Mouse (Mus musculus): ENCODE data around the gene Tufm.

The Tufm gene

GRCm38 (mm10) chr7:126487052-126487483 is at the start of gene Tufm:
Gene Tufm, plus strand, starts transcription at chr7:126487361.
- DNase-seq = peak; percentile 95

- DNase-seq = peak in 1 of 2 experiments; percentile 24
Measured at GRCm38 (mm10) chr7:126440134-126440533, 47.0 kb upstream of the Tufm start.

GRCm38 (mm10) chr7:126443997-126444396 is 43.2 kb upstream of the Tufm start:
- DNase-seq = no peak

- no peak for DNase-seq
Measured at GRCm38 (mm10) chr7:126444536-126444935, 42.6 kb upstream of the Tufm start.

GRCm38 (mm10) chr7:126445104-126445815 is 41.9 kb upstream of the Tufm start:
- DNase-seq = no peak

DNA sequence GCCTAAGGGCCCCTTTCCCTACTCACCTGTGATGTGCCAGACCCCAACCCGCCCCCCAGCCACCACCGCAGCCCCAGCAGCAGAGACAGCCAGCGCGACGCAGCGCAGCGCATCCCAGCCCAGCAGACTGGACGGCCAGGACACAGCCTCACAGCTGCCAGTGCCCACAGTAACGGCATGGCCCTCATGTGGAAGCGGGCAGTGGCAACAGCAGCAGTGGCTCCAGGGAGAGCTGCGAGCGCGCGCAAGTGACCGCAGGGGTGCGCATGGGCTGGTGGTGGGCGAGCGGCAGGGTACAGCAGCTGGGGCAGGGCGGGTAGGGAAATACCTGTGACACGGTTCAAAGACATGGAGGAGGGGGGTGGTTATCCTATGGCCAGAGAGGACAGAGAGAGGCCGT is 40.9 kb upstream of the Tufm start:
- no peak for DNase-seq

- no peak for DNase-seq
Measured at GRCm38 (mm10) chr7:126448481-126448880, 38.7 kb upstream of the Tufm start.

- DNase-seq = no peak
Measured at GRCm38 (mm10) chr7:126449991-126450390, 37.2 kb upstream of the Tufm start.

DNA sequence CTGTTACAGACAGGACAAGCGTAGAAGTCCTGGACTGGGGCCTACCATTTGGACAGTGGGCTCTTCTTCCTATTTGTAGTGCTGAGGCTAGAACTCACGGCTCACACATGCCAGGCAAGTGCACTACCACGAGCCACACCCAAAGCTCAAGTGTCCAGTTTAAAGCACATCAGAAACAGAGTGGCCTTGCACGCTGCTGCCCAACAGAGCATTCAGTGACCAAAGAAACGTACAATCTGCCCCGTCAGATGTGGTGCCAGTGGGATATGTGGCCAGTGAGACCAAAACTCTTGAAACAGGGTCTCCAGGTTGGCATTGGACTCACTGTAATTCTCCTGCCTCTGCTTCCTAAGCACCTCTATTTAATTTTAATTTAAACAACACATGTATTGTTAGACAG is 36.5 kb upstream of the Tufm start:
- no peak for DNase-seq

GRCm38 (mm10) chr7:126452244-126452643 is 34.9 kb upstream of the Tufm start:
- no peak for DNase-seq

DNA sequence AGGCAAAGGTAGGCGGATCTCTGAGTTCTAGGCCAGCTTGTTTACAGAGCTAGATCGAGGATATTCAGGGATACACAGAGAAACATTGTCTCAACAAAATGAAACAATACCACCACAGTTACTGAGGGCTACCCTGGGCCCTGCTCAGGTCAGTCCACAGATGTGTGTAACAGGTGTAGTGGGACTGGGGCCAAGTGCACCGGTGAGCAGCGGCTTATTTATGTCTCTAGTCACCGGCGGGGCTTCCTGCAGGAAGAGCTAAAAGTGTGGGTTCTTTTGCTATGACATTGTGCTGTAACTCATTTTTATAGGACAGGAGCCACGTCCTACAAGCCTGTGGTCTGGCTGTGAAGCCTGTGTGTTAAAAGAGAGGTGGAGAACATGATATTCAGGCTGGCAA is 33.3 kb upstream of the Tufm start:
- DNase-seq = no peak

DNA sequence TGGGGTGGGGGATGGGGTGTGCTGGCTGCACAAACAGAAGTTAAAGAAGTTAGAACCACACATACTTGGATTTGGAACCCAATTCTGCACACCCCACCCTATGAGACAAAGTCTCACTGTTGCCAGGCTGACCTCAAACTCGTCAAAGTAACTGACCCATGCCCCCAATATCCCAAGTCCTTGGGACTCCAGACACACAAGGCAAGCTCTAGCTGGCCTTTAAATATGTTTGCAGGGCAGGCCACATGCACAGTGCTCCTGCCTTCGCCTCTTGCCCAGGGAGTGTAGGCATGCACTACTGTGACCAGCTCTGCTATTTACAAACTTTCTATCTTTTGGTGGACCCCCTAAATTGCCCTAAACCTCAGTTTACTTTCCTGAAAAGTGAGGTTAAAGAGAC is 31.9 kb upstream of the Tufm start:
- DNase-seq = no peak

- no peak for DNase-seq
Measured at GRCm38 (mm10) chr7:126456382-126457266, 30.5 kb upstream of the Tufm start.

GRCm38 (mm10) chr7:126458225-126458624 is 28.9 kb upstream of the Tufm start:
- no peak for DNase-seq

DNA sequence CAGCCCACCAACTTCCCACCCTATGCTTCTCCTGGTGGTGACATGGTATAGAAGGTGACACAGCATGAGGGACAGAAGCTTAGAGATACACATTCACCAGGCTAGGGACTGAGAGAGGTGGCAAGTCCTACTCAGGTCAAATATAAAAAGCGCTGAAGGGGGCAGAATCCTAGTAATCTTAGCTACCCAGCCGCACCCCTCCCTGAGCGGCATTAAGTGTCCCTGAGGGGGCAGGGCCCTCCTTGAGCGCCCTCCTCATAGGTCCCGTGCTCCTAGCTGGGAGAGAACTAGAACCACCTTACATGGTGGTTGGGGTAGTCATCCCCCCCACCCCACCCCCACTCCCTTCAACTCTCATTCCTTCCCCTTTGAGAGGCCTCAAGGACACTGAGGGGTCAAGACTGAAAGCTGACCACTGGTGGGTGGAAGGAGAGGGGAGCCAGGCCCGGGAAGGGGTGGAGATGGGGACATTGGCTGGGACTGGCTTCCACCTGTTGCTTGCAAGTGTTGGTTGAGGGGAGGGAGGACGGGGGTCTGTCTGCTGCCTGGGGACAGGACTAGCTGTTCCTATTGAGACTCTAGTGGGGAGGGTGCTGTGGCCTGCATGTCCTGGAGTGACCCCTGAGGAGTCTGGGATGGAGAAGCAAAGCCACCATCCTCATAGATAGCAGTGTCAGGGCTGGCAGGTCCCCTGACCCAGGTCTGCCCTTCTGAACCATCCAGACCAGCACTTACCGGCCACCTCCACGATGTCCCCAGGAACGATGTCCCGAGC is 28.1 kb upstream of the Tufm start:
- no peak for DNase-seq

DNA sequence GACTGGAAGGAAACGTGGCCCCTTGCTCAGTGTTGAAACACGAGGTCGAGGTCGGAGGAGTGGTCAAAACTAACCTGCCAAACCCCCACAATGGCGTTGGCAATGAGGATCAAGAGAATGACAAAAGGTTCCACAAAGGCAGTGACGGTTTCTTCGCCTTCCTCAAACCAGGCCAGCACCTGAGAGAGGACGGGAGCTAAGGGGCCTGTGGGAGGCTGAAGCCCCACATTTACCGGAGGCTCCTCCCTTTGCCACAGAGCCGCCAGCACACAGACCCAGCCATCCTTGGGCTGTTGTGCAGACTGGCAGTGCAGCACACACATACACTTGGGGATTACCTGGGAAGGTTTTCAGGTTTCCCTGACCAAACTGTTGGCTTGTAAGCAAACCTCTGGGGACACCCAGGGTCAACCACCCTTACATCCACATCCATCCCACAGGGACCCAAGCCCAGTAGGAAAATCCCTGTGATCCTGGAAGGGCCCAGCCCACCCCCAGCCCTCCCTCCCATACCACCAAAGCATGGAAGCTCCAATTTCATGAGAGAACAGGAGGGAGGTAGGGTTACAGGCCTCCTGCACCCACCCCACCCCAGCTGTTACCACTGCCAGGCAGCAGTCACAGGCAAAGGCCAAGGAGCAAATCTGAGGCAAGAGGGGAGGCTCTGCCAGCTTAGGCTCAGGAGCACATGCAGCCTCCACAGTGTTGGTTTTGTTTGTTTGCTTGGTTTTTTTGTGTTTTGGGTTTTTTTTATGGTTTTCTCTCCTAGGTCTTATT is 26.4 kb upstream of the Tufm start:
- DNase-seq = no peak

GRCm38 (mm10) chr7:126461626-126462025 is 25.5 kb upstream of the Tufm start:
- no peak for DNase-seq

GRCm38 (mm10) chr7:126463004-126463403 is 24.2 kb upstream of the Tufm start, which contains the start of gene Atp2a1:
Gene Atp2a1, minus strand, starts transcription at chr7:126463108.
- no peak for DNase-seq

DNA sequence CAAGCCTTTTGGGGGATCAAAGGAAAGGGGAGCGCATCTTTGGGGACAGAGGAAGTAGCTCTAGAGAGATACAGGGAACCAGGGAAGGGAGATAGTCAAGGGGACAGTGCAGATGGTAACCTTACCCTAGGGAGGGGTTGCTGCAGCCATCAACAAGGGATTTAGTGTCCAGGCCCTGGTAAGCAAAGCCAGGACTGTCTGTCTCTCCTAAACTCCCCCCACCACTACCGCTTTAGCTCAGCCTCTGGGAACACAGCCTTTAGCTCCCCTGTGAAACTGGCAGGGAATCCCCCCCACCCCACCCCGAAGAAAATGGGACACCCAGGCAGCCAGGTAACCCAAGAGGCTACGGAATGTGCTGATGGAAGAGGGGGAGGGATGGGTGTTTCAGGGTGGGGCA is 23.6 kb upstream of the Tufm start:
- no peak for DNase-seq

DNA sequence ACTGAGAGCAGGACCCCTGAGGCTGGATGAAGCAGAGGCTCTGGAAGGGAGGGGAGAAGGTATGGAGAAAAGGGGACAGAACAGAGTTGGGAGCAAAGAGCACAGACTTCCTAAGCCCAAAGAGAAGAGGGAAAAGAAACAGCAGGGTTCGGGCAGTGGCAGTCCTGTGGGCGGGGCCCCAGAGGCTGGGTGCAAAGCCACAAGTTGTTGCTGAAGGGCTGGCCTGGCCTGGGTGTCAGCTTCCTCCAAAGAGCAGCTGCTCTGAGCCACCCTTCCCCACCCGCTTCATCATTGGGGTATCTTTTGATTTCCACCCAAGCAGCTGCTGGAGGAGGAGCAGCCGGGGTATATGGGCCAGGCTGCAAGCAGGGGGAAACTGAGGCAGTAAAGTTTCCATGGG is 23.0 kb upstream of the Tufm start:
- no peak for DNase-seq

DNA sequence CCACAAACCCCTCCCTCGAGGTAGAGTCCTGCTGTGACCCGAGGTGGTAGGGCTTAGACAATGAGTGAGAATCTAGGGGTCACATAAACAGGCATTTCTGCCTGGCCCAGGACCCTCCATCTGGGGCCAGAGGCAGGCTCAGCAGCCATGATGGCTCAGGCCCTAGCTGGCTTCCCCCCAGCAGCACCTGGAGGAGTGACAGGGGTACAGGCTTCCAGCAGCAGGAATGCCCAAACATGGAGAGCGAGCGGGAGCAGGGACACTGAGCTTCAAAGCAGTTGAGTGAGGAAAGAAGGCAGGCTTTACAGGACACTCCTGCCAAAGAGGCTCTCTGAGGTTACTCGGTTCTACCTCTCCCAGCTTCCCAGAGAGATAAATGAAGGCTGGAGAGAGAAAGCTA is 22.3 kb upstream of the Tufm start:
- peak in 1 of 2 experiments; percentile 21 for DNase-seq
